Mouse (Mus musculus) testis, adult 2 months (tissue): ENCODE measurements around the gene Fancd2.

ENCODE experiments used
- CTCF ChIP-seq: fragments of 200-500 bp; IDR thresholded peaks from 2 replicates; pipeline ENCODE4 v1.5.1; 2012; ENCODE audit warnings: low read depth, mild to moderate bottlenecking, inconsistent platforms, low read length, moderate library complexity; ENCODE audit not compliant: control insufficient read depth, insufficient read depth, insufficient replicate concordance
- POLR2A ChIP-seq: fragments of 200-500 bp; IDR thresholded peaks from 2 replicates; pipeline ENCODE4 v1.6.1; 2012; ENCODE audit warnings: low read depth, mild to moderate bottlenecking, inconsistent platforms, low read length, moderate library complexity; ENCODE audit not compliant: control insufficient read depth

- TF ChIP-seq CTCF: no peak
- no peak for TF ChIP-seq POLR2A
Measured at GRCm38 (mm10) chr6:113630322-113630721, 98.8 kb downstream of the Fancd2 start.
